Mouse (Mus musculus) heart, embryonic 16.5 days (tissue): ENCODE results near the gene Cyp24a1. TPM values are rescaled to one million over a fixed set of nuclear protein-coding genes. Genes with fewer than 3 reads are reported as not detected.

Experiments
- ATAC-seq: fragments of 200-750 bp; cut with Nextera tagmentation; replicated peaks from 2 replicates; pipeline ENCODE4 v1.8.0; 2017; ENCODE audit warnings: moderate number of reproducible peaks; ENCODE audit not compliant: insufficient read depth, low FRiP score; ENCODE audit errors: extremely low read depth
- H3K27ac ChIP-seq: fragments of 300-500 bp; sonication (generic); 2 replicates; pipeline ENCODE4 v1.5.1; 2014; ENCODE audit warnings: mild to moderate bottlenecking, low read length, control low read depth, moderate library complexity
- H3K27me3 ChIP-seq: fragments of 300-500 bp; sonication (generic); 2 replicates; pipeline ENCODE4 v1.6.1; 2014; ENCODE audit warnings: low read length, mixed read lengths; ENCODE audit not compliant: control insufficient read depth, insufficient read depth
- H3K36me3 ChIP-seq: fragments of 300-500 bp; sonication (generic); 2 replicates; pipeline ENCODE4 v1.6.1; 2014; ENCODE audit not compliant: control insufficient read depth, insufficient read depth
- H3K4me1 ChIP-seq: fragments of 300-500 bp; sonication (generic); 2 replicates; pipeline ENCODE4 v1.6.1; 2014; ENCODE audit warnings: low read length, mixed read lengths; ENCODE audit not compliant: control insufficient read depth, insufficient read depth
- H3K4me2 ChIP-seq: fragments of 300-500 bp; sonication (generic); 2 replicates; pipeline ENCODE4 v1.6.1; 2014; ENCODE audit warnings: low read depth, mild to moderate bottlenecking, control low read depth, low read length
- H3K4me3 ChIP-seq: fragments of 300-500 bp; sonication (generic); 2 replicates; pipeline ENCODE4 v1.5.1; 2014; ENCODE audit warnings: mild to moderate bottlenecking, control low read depth, low read length
- H3K9ac ChIP-seq: fragments of 300-500 bp; sonication (generic); 2 replicates; pipeline ENCODE4 v1.6.1; 2014; ENCODE audit warnings: low read length, control low read depth
- H3K9me3 ChIP-seq: fragments of 300-500 bp; sonication (generic); replicated peaks from 2 replicates; pipeline ENCODE4 v1.6.1; 2016; ENCODE audit warnings: low read length; ENCODE audit not compliant: control insufficient read depth
- WGBS: fragments of 180-500 bp; shearing (Covaris S2); extraction: QIAGEN DNeasy Blood & Tissue Kit; methylation state at CpG from one replicate; pipeline ENCODE4 v1.1.7; 2014; 5-methylcytosine and 5-hydroxymethylcytosine counted together
- polyA plus RNA-seq: library from polyadenylated mRNA; unstranded; fragments of >200 nt; fragmentation: Nextera tagmentation; extraction: Ambion mirVana; gene quantifications from 2 replicates; pipeline ENCODE4 v1.2.1, GENCODE M21; 2015

Gene Cyp24a1
- polyA plus RNA-seq, 1 experiment from 2014 or later: not detected

- peaks cover 79% of the 10 kb centered on the region for H3K27me3 ChIP-seq
- no peak overlapping the region for H3K27ac ChIP-seq
- H3K4me3 ChIP-seq: no peak overlapping the region
- H3K9me3 ChIP-seq: no peaks in the 10 kb centered on the region
- ATAC-seq: no peak
- no peak overlapping the region for H3K9ac ChIP-seq
- H3K4me2 ChIP-seq: no peak overlapping the region
- WGBS: 57% methylated on average over 10 of the region's 10 CpGs
- no peaks in the 10 kb centered on the region for H3K36me3 ChIP-seq
- no peaks in the 10 kb centered on the region for H3K4me1 ChIP-seq
These were observed 14.9 kb downstream of the Cyp24a1 start for GRCm38 (mm10) chr2:170482019-170482540.

GRCm38 (mm10) chr2:170476643-170477042, 20.3 kb downstream of the Cyp24a1 start:
- no peak overlapping the region for H3K27ac ChIP-seq
- peaks cover 75% of the 10 kb centered on the region for H3K27me3 ChIP-seq
- ATAC-seq: peak; percentile 69
- 24% methylated on average over 8 of the region's 8 CpGs for WGBS
- peaks cover 5% of the 10 kb centered on the region for H3K9me3 ChIP-seq
- no peaks in the 10 kb centered on the region for H3K36me3 ChIP-seq
- H3K4me2 ChIP-seq: no peak overlapping the region
- H3K4me3 ChIP-seq: no peak overlapping the region
- 0 out of 2 replicates have a peak, but pooled peaks cover 2% of the 10 kb centered on the region for H3K4me1 ChIP-seq
- H3K9ac ChIP-seq: no peak overlapping the region

DNA sequence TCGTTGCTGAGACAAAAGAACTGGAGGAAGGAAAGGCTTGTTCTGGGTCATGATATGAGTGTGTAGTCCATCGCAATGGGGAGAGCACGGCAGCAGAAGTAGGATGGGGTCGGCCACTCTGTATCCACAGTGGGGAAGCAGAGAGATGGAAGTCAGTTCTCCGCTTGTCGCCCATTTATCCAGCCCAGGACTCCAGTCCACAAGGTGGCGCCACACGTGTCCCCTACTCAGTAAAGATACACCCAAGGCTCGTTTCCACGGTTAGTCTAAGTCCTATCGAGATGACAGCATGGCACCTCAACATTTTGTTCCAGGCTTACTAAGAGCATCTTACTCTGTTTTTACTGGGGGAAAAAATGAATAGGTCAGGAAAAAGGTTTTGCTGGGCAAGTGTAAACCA, 20.7 kb downstream of the Cyp24a1 start:
- ATAC-seq: no peak
- Histone ChIP-seq H3K9me3 (peaks cover 5% of the 10 kb centered on the region), H3K9ac (no peak overlapping the region), H3K27ac (no peak overlapping the region), H3K27me3 (peaks cover 75% of the 10 kb centered on the region), H3K36me3 (no peaks in the 10 kb centered on the region), H3K4me3 (no peak overlapping the region), H3K4me1 (0 out of 2 replicates have a peak, but pooled peaks cover 2% of the 10 kb centered on the region), H3K4me2 (no peak overlapping the region)
- 56% methylated on average over 11 of the region's 11 CpGs for WGBS

GRCm38 (mm10) chr2:170475164-170475563, 21.8 kb downstream of the Cyp24a1 start:
- H3K4me2 ChIP-seq: no peak overlapping the region
- no peak overlapping the region for H3K9ac ChIP-seq
- H3K4me3 ChIP-seq: no peak overlapping the region
- H3K4me1 ChIP-seq: 0 out of 2 replicates have a peak, but pooled peaks cover 2% of the 10 kb centered on the region
- WGBS: 70% methylated on average over 3 of the region's 3 CpGs
- H3K27me3 ChIP-seq: peaks cover 75% of the 10 kb centered on the region
- H3K27ac ChIP-seq: no peak overlapping the region
- no peak for ATAC-seq
- peaks cover 5% of the 10 kb centered on the region for H3K9me3 ChIP-seq
- H3K36me3 ChIP-seq: no peaks in the 10 kb centered on the region

DNA sequence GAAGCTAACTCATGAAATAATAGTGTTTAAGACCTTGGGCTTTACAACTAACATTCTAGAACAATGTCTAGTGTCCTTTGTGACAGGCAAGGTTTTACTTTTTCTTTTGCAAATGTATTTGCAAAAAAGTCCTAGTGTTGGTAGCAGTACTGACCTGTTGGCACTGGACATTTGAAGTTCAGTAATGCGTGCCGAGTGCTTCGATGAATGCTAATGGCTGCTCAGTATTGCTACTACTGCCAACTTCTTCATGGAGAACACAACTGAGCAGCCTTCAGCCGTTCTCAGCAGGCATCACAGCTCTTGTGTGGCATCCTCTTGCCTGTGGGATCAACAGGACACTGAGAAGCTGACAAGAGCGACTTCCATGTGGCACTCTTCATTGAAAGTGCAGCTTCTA, 22.8 kb downstream of the Cyp24a1 start:
- Histone ChIP-seq H3K9me3 (peaks cover 5% of the 10 kb centered on the region), H3K27me3 (peaks cover 71% of the 10 kb centered on the region), H3K4me1 (0 out of 2 replicates have a peak, but pooled peaks cover 8% of the 10 kb centered on the region), H3K4me3 (no peak overlapping the region), H3K9ac (no peak overlapping the region), H3K36me3 (no peaks in the 10 kb centered on the region), H3K27ac (no peak overlapping the region), H3K4me2 (no peak overlapping the region)
- WGBS: 94% methylated on average over 5 of the region's 5 CpGs
- no peak for ATAC-seq

- Histone ChIP-seq H3K27me3 (peaks cover 78% of the 10 kb centered on the region), H3K27ac (no peak overlapping the region), H3K36me3 (no peaks in the 10 kb centered on the region), H3K4me2 (no peak overlapping the region), H3K4me1 (0 out of 2 replicates have a peak, but pooled peaks cover 5% of the 10 kb centered on the region), H3K9ac (no peak overlapping the region), H3K9me3 (peaks cover 8% of the 10 kb centered on the region), H3K4me3 (no peak overlapping the region)
- 68% methylated on average over 5 of the region's 5 CpGs for WGBS
- no peak for ATAC-seq
These were observed 26.4 kb downstream of the Cyp24a1 start for GRCm38 (mm10) chr2:170470591-170470990.

- H3K27ac ChIP-seq: no peak overlapping the region
- ATAC-seq: no peak
- no peaks in the 10 kb centered on the region for H3K36me3 ChIP-seq
- H3K9me3 ChIP-seq: peaks cover 8% of the 10 kb centered on the region
- WGBS: 12% methylated on average over 10 of the region's 10 CpGs
- H3K9ac ChIP-seq: no peak overlapping the region
- 0 out of 2 replicates have a peak, but pooled peaks cover 5% of the 10 kb centered on the region for H3K4me1 ChIP-seq
- no peak overlapping the region for H3K4me2 ChIP-seq
- H3K4me3 ChIP-seq: no peak overlapping the region
- H3K27me3 ChIP-seq: peaks cover 73% of the 10 kb centered on the region
These were observed 27.2 kb downstream of the Cyp24a1 start for GRCm38 (mm10) chr2:170469616-170470308.

DNA sequence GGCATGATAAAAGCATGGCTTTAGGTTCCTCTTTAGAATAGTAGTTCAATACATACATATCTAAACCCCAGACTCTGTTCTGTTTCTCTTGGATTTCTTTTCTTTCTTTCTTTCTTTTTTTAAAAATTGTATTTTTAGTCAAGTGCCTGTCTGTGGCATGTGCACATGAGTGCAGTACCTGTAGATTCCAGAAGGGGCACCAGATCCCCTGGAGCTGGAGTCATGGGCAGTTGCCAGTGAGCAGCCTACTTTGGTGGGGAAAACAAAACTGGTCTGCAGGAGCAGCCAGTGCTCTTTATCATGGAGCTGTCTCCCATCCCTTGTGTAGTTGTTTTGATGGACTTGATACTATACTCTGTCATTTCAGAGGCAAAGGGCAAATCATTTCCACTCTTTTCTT, 28.9 kb downstream of the Cyp24a1 start:
- peaks cover 61% of the 10 kb centered on the region for H3K27me3 ChIP-seq
- H3K27ac ChIP-seq: no peak overlapping the region
- H3K4me1 ChIP-seq: 0 out of 2 replicates have a peak, but pooled peaks cover 5% of the 10 kb centered on the region
- no peak for ATAC-seq
- H3K9ac ChIP-seq: no peak overlapping the region
- no peaks in the 10 kb centered on the region for H3K36me3 ChIP-seq
- peaks cover 4% of the 10 kb centered on the region for H3K9me3 ChIP-seq
- H3K4me2 ChIP-seq: no peak overlapping the region
- H3K4me3 ChIP-seq: no peak overlapping the region

GRCm38 (mm10) chr2:170464817-170465216, 32.1 kb downstream of the Cyp24a1 start:
- H3K4me2 ChIP-seq: no peak overlapping the region
- peaks cover 4% of the 10 kb centered on the region for H3K9me3 ChIP-seq
- H3K27ac ChIP-seq: no peak overlapping the region
- H3K4me3 ChIP-seq: no peak overlapping the region
- H3K4me1 ChIP-seq: 0 out of 2 replicates have a peak, but pooled peaks cover 3% of the 10 kb centered on the region
- H3K9ac ChIP-seq: no peak overlapping the region
- peaks cover 51% of the 10 kb centered on the region for H3K27me3 ChIP-seq
- no peaks in the 10 kb centered on the region for H3K36me3 ChIP-seq
- WGBS: 42% methylated on average over 4 of the region's 4 CpGs
- no peak for ATAC-seq
